Comparison of ENCODE assay signal across 30 mouse cellular contexts in the genomic region with DNA sequence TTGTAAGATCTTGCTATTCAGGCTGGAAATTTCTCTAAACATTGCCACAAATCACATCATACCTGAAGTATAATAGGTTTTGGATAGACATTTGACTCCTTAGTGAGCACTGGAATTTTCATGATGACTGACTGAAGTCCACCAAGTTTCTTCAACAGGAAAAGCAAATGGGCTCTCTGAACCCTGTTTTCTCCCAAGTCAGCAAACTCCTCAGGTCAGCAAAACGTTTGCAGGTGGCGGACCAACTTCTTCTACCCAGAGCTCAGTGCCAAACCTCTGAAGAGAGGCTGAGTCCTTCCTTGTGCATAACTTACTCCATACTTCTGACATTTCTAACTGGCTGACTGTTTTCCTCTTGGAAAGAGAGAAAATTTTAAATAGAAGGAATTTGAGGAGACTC.
"Had no signal": no experiment of that assay in that cellular context is flagged by ENCODE, and none has a peak within 500 bp of the region (broad histone marks: within the 10 kb centered on the region; RNA-seq: fewer than 3 reads in every experiment).

No protein-coding gene starts in this region.

- H3K9ac ChIP-seq: heart, embryonic 12.5 days; heart, embryonic 13.5 days; heart, embryonic 15.5 days; hindbrain, embryonic 12.5 days; hindbrain, embryonic 13.5 days; hindbrain, embryonic 14.5 days; hindbrain, embryonic 15.5 days; intestine, embryonic 15.5 days had no signal

- H3K4me2 ChIP-seq: heart, embryonic 11.5 days; heart, embryonic 12.5 days; heart, embryonic 13.5 days; heart, embryonic 15.5 days; hindbrain, embryonic 12.5 days; hindbrain, embryonic 13.5 days; hindbrain, embryonic 14.5 days; hindbrain, embryonic 15.5 days; intestine, embryonic 15.5 days had no signal

- H3K4me1 ChIP-seq: heart, embryonic 10.5 days; heart, embryonic 12.5 days; heart, embryonic 13.5 days; heart, embryonic 15.5 days; hindbrain, embryonic 10.5 days; hindbrain, embryonic 12.5 days; hindbrain, embryonic 13.5 days; hindbrain, embryonic 15.5 days; intestine, embryonic 15.5 days had no signal

- ATAC-seq: hindbrain, embryonic 16.5 days; hindbrain, postnatal 0 days; inflammation-experienced regulatory T-cells, adult 6 months; intestine, embryonic 15.5 days; intestine, embryonic 16.5 days; intestine, postnatal 0 days had no signal

- H3K4me3 ChIP-seq: heart, embryonic 10.5 days; heart, embryonic 12.5 days; heart, embryonic 13.5 days; heart, embryonic 15.5 days; hindbrain, embryonic 10.5 days; hindbrain, embryonic 12.5 days; hindbrain, embryonic 13.5 days; hindbrain, embryonic 15.5 days; intestine, embryonic 15.5 days; layer of hippocampus, adult 2 months; left cerebral cortex, adult 2 months had no signal

- H3K27ac ChIP-seq: heart, embryonic 10.5 days; heart, embryonic 13.5 days; heart, embryonic 15.5 days; hindbrain, embryonic 10.5 days; hindbrain, embryonic 12.5 days; hindbrain, embryonic 13.5 days; hindbrain, embryonic 14.5 days; hindbrain, embryonic 15.5 days; hindbrain, postnatal 0 days; intestine, embryonic 15.5 days; kidney, postnatal 0 days; layer of hippocampus, adult 2 months; left cerebral cortex, adult 2 months had no signal

- H3K27me3 ChIP-seq: heart, embryonic 12.5 days; heart, embryonic 13.5 days; heart, embryonic 15.5 days; hindbrain, embryonic 12.5 days; hindbrain, embryonic 13.5 days; hindbrain, embryonic 15.5 days; intestine, embryonic 15.5 days had no signal

- H3K9me3 ChIP-seq: heart, embryonic 10.5 days; heart, embryonic 12.5 days; heart, embryonic 13.5 days; heart, embryonic 15.5 days; hindbrain, embryonic 10.5 days; hindbrain, embryonic 12.5 days; hindbrain, embryonic 13.5 days; hindbrain, embryonic 15.5 days; intestine, embryonic 15.5 days had no signal

- DNase-seq: heart, postnatal 10 days; heart, postnatal 14 days; heart, postnatal 36 days; heart, postnatal 4 days; kidney, adult 11 months; kidney, adult 18-20 months; kidney, postnatal 10 days; kidney, postnatal 14 days; kidney, postnatal 4 days; layer of hippocampus, adult 9-11 months; layer of hippocampus, postnatal 36 days had no signal

- H3K36me3 ChIP-seq: heart, embryonic 10.5 days; heart, embryonic 12.5 days; heart, embryonic 13.5 days; heart, embryonic 15.5 days; hindbrain, embryonic 10.5 days; hindbrain, embryonic 12.5 days; hindbrain, embryonic 13.5 days; hindbrain, embryonic 15.5 days; intestine, embryonic 15.5 days had no signal
